Mouse (Mus musculus) lung, postnatal 10 days (tissue): ENCODE results near the gene Dcaf6.
"Not testable (repeated sequence)": the region's sequence is repeated elsewhere in the genome, so short reads cannot be mapped to it uniquely, and the experiment has no call there.

Experiments
- DNase-seq: peaks from one replicate; pipeline ENCODE4 v3.0.0; 2021

Dcaf6 gene

GRCm38 (mm10) chr1:165421357-165421915 lies 38.8 kb downstream of the Dcaf6 start:
- DNase-seq, result no peak

- no peak for DNase-seq
Measured at GRCm38 (mm10) chr1:165396401-165396805, 63.9 kb downstream of the Dcaf6 start.

GRCm38 (mm10) chr1:165395940-165396339 lies 64.3 kb downstream of the Dcaf6 start:
- DNase-seq, result no peak

- DNase-seq, result no peak
Measured at GRCm38 (mm10) chr1:165394836-165395235, 65.4 kb downstream of the Dcaf6 start.

GRCm38 (mm10) chr1:165393033-165393432 lies 67.2 kb downstream of the Dcaf6 start:
- DNase-seq, result no peak

DNA sequence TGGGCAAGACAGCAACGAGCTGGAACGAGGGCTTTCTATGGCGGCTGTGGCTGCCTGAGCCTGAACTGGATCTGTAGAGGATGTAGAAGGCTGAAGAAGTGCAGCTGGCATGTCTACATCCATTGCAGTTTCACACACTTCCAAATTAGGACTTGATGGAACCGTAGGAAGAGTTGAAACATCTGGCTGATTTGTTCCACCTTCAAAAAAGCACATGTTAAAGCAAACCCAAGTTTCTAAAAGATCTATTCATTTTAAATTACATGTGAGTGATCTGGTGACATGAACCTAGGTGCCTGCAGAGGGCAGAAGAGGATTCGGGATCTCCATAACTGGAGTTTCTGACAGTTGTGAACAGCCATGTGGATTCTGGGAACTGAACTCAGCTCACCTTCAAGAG lies 71.6 kb downstream of the Dcaf6 start:
- DNase-seq, result peak; percentile 48

DNA sequence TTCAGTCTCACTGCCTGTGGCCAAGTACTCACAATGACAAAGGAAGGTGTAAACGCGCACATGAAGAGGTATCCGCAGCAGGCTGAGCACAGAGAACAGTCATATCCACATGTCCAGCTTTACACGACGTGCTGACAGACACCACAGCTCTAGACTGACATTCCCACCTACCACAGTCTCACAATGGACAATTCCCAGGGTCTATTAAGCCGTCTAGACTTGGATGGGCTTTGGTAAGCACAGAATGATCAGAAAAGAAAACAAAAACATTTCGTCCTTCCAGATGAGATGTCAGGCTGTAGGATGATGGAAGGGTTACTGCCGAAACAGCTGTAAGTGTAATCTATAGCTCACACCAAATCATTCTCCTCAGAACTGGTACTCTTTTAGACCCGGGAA lies 73.8 kb downstream of the Dcaf6 start:
- no peak for DNase-seq

DNA sequence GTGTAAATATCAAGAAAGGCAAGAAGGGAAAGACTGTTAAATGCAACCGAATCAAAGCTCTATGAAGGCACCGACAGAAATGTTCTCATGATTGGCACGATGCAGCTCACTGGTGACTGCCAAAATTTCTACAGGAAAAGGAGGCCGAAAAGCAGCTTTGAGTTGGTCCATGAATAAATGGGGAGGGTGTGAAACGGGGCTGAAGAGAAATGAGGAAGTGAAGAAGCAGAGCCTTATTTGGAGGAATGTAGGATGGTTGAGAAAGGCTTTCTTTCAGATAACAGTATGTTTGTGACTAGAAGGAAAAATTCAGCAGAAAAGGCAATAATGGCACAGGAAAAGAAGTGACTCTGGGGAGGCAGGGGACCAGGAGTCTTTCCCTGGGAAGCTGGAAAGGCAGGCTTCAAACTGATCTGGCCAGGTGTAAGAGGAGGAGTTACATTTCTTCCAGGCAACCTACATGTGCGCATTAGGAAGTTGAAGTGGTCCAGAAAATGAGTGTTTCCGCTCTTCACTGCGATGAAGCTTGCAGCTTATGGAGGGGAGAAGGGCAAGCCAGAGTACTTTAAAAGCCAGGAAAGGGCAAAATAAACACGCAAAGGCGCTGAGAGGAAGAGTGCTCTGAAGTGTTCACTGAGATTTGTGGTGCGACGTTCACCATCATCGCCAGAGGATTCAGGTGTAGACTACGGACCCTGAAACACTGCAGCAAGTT lies 74.3 kb downstream of the Dcaf6 start:
- no peak for DNase-seq

DNA sequence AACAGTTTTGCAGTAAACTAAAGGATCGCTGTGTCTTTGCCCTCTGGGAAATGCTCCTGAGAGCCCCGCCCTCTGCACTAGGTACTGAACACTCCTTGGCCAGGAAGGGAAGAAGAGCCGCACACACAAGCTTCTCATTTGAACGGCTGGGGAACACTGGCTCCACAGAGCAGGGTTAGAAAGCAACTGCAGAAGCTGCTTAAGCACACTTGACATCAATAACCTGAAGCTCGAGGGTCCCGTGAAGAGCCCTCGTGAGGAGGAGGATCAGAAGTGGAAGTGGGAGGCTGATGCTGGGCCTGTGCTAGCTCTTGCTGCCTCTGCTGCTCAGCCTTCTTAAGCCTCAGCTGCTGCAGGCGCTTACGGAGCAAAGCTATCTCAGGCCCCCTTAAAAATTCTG lies 86.4 kb downstream of the Dcaf6 start:
- peak; percentile 58 for DNase-seq

GRCm38 (mm10) chr1:165370990-165371389 lies 89.3 kb downstream of the Dcaf6 start:
- DNase-seq, result no peak

DNA sequence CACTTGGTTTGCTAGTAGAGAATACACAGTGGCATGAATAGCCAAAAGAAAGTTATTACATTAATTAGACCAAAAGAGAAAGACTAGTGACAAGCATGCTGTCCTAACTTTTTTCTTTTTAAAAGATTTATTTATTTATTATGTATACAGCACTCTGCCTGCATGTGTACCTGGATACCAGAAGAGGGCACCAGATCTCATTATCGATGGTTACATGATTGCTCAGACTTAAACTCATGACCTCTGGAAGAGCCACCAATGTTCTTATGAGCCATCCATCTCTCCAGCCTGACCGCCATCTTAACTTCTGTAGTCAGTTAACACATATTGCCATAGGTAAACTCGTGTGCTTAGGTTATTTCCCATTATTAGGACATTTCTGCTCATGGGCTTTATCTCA lies 95.2 kb downstream of the Dcaf6 start:
- DNase-seq, result no peak

- DNase-seq, result no peak
Measured at GRCm38 (mm10) chr1:165363271-165363670, 97.0 kb downstream of the Dcaf6 start.

DNA sequence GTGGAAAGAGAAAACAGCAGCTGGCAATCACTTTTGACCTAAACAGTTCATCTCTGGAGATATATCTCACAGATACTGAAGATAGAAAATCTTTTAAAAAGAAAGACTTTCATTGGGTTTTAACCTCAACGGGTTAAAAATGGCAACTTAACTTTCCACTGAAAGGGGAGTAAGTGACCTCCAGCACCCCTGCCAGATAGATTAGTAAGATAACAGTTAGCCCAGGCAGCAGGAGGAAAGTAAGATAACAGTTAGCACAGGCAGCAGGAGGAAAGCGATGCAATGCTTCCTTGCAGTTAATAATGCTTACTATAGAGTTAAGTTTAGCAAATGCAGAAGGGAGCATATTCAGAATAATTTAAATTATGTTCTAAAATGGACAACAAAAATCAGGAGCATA lies 103.9 kb downstream of the Dcaf6 start:
- no peak for DNase-seq

DNA sequence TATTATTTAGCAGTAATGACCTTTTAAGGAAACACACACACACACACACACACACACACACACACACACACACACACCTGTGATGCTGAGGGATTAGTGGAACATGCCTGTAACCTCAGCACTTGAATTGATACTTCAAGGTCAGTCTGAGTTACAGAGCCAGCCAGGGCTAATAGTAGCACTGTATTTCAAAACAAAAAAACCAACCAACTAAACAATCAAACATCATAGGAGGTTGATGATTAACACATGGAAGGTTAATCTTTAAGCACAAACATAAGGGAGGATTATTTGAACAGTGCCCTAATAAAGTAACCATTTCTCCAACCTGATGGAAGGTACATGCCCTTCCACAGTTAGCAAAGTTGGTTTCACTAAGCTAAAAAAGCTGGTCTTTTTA lies 111.6 kb downstream of the Dcaf6 start:
- no peak for DNase-seq

GRCm38 (mm10) chr1:165344453-165344852 lies 115.8 kb downstream of the Dcaf6 start:
- DNase-seq, result no peak

GRCm38 (mm10) chr1:165342126-165342525 lies 118.1 kb downstream of the Dcaf6 start:
- DNase-seq, result no peak

DNA sequence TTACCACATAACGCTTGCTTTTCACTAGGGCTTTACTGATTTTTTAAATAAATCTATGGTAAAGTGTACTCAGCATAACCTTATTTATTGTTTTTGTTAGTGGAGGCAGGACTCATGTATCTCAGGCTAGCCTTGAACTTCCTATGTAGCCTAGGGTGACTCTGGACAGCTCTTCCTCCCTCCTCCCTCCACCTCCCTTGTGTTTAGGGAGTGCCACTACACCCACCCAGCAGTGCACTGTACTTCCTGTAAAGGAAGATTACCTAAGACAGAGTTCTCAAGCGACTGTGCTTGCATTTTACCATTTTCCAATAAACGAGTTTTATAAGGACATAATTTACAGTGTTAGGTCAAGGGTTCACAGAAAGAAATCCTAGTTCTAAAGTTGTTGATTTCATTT lies 127.5 kb downstream of the Dcaf6 start:
- no peak for DNase-seq

DNA sequence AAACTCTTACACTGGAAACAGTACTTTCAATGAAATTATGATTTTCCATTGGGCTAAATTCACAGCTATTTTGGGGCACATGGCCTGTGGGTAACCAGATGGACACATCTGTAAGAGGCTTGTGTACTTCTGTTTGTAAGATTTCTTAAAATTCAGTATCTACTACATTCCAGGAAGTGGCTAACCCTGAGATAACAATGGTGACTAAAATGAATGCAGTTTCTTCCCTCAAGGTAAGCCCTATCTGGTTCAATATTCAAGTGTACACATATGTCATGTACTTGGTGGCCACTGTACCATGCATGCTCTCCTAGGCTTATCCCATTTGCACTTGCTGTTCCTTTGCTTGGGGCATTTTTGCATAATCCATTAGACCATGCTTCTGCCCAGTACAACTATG lies 129.4 kb downstream of the Dcaf6 start:
- no peak for DNase-seq

DNA sequence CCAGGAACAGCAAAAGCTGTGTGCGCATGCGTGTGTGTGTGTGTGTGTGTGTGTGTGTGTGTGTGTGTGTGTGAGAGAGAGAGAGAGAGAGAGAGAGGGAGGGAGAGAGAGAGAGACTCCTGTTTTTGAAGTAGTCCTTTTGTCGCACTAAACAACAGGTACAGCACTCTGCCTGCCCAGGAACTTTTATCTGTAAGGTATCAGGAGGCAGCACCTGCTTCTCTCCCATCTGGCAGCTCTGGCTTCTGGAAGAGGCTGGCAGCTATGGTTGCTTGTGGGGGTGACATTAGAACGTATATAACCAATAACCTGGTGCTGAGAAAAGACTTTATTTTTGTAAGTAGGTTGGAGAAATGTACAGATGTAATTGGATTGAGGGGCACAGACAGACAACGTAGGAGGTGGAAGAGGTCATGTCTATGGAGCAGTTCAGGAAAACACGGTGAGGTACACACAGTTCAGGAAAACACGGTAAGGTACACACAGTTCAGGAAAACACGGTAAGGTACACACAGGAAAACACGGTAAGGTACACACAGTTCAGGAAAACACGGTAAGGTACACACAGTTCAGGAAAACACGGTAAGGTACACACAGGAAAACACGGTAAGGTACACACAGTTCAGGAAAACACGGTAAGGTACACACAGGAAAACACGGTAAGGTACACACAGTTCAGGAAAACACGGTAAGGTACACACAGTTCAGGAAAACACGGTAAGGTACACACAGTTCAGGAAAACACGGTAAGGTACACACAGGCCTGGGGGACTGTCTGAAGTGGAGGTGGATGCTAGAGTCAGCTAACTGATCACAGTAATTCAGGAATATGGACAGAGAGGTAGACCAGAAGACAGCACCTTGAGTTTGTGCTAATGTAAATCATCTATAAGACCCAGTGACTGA lies 131.6 kb downstream of the Dcaf6 start:
- DNase-seq, result not testable (repeated sequence)

DNA sequence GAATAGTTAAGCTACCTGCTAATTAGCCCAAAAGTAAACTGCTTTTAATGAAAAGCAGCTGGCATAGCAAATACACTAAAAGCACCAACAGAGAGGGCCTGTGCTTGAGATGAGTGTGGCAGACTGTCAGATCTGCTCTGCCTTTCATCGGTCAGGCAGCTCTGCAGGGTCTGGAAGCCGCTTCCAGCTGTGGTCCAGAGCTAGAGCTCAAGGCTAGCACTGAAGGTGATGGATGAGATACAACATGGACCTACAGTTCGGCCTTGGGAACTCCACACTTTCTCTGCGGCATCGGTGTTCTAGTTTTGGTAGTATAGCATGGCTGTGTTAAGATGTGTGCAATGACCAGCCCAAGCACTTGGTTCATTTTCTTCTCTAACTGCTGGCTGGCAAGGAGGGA lies 132.4 kb downstream of the Dcaf6 start:
- DNase-seq, result no peak

GRCm38 (mm10) chr1:165327370-165327769 lies 132.9 kb downstream of the Dcaf6 start:
- DNase-seq, result no peak

GRCm38 (mm10) chr1:165322934-165323333 lies 137.3 kb downstream of the Dcaf6 start:
- no peak for DNase-seq

DNA sequence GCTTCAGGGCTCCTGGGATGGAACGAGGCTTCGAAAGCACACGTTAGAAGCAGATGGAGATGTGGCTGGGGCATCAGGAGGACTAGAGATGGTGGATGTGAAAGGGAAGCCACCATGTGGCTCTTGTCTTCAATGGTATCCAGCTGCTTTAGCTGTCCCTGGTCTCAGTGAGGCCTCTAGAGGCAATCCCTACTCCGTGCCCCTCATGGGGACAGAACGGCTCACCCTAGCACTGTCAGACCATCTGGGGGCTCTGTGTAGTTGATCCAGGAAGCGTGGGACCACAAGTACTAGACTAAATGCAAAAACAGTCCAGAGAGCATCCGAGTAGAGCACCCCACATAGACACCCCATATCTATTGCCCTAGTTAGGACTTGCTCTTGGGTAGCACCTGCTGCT lies 138.4 kb downstream of the Dcaf6 start:
- DNase-seq, result no peak

DNA sequence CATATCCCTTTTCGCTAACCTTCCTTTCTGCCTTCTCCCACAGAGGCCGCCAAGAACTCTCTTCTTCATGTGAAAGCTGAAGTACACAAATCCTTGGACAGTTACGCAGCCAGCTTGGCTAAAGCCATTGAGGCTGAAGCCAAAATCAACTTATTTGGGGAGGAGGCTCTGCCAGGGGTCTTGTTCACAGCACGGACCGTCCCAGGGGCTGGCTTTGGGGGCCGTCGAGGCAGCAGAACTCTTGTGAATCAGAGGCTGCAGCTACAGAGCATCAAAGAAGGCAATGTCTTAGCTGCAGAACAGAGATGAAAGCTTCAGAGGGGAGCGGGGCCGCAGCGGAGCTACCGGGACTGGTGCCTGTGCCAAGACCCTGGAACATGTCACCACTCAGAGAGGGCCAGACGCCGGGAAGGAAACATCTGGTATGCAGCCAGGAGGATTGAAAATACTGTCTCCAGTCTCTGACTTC lies 138.8 kb downstream of the Dcaf6 start:
- peak; percentile 78 for DNase-seq
